Mouse (Mus musculus): ENCODE measurements at regions not wholly inside any gene's neighbourhood (a gene's known extent, or its start where the extent isn't known, plus 50 kb on each side); places are given as distances from the start of the nearest gene placed in this dataset.

DNA sequence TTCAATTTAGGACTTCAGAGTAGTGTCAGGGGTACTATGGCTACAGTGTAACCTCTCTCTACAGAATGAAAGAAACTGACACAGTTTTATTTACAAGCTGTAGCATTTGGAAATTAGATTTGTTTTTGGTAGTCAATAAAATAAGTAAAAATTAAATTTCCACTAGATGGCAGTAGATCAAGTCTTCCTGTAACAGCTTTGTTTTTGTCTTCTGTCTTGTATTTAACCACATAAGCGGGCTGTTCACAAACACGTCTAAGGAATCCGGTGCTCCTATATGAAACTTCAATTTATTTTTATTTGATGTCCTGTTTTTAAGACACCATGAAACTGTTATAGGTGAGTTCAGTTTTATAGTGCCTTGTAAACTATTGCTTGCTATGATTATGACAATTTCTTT lies 238.8 kb downstream of the Usp25 start:
- Histone ChIP-seq H3K4me3 (ENCODE audit: low read depth, low read length) (no peak overlapping the region), H3K4me2 (no peak overlapping the region), H3K27ac (ENCODE audit: low read depth, low read length) (no peak overlapping the region), H3K36me3 (ENCODE audit: control insufficient read depth, insufficient read depth, low read length) (no peaks in the 10 kb centered on the region), H3K27me3 (ENCODE audit: control insufficient read depth, insufficient read depth, low read length) (no peaks in the 10 kb centered on the region), H3K4me1 (ENCODE audit: control insufficient read depth, insufficient read depth, low read length) (no peaks in the 10 kb centered on the region), H3K9ac (ENCODE audit: low read length) (no peak overlapping the region), H3K9me3 (ENCODE audit: control insufficient read depth, low read length) (no peaks in the 10 kb centered on the region)
- ATAC-seq (ENCODE audit: low FRiP score): no peak
- WGBS: 66% methylated on average over 3 of the region's 3 CpGs
- DNase-seq (ENCODE audit: low spot score, missing footprints): no peak

DNA sequence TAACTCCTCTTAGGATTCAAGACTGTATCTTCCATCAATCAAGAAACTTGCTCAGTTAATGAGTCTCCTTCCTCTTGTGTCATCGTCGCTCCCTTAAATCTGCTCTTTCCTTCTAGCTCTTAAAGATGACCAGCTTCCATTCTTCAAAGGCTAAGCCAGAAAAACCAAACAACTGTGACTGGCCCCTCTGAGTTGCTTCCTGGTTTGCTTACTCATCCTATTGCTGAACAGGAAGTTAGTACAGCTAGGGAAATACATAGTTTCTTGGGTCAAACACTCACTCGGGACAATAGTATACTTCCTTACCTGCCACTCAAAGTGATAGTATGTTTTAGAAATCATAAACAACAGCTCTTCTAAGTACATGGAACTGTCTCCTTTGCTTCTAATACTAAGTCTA lies 237.9 kb downstream of the Usp25 start:
- no peaks in the 10 kb centered on the region for H3K27me3 ChIP-seq (ENCODE audit: control insufficient read depth, insufficient read depth, low read length)
- H3K9me3 ChIP-seq (ENCODE audit: control insufficient read depth, low read length): no peaks in the 10 kb centered on the region
- DNase-seq (ENCODE audit: low spot score, missing footprints) (peak; percentile 49), ATAC-seq (ENCODE audit: low FRiP score) (no peak)
- no peaks in the 10 kb centered on the region for H3K4me1 ChIP-seq (ENCODE audit: control insufficient read depth, insufficient read depth, low read length)
- WGBS: 87% methylated on average over 3 of the region's 3 CpGs
- no peaks in the 10 kb centered on the region for H3K36me3 ChIP-seq (ENCODE audit: control insufficient read depth, insufficient read depth, low read length)
- no peak overlapping the region for H3K27ac ChIP-seq (ENCODE audit: low read depth, low read length)
- no peak overlapping the region for H3K4me3 ChIP-seq (ENCODE audit: low read depth, low read length)
- no peak overlapping the region for H3K4me2 ChIP-seq
- no peak overlapping the region for H3K9ac ChIP-seq (ENCODE audit: low read length)

DNA sequence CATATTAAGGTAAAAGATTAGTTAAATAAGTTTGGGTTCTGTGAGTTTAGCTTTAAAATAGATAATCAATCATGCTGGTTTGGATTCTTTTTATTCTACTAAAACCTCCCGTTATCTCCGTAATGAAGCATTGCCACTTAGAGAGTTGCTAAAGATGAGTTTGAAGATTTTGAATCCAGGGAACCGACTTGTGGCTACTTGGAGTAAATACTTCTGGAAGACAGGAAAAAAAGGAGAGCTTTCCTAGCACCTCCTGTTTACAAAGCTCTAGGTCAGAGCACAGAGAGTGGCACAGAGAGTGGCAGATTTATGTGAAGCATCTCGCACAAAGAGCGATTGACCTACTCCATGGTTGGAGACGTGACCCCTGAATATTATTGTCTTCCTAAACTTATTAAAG lies 227.4 kb downstream of the Usp25 start:
- 81% methylated on average over 6 of the region's 6 CpGs for WGBS
- H3K9ac ChIP-seq (ENCODE audit: low read length): no peak overlapping the region
- no peaks in the 10 kb centered on the region for H3K27me3 ChIP-seq (ENCODE audit: control insufficient read depth, insufficient read depth, low read length)
- no peak overlapping the region for H3K4me3 ChIP-seq (ENCODE audit: low read depth, low read length)
- H3K27ac ChIP-seq (ENCODE audit: low read depth, low read length): no peak overlapping the region; the same call in 1 of the 2 replicates
- H3K4me1 ChIP-seq (ENCODE audit: control insufficient read depth, insufficient read depth, low read length): peaks cover 24% of the 10 kb centered on the region
- no peak overlapping the region for H3K4me2 ChIP-seq
- no peaks in the 10 kb centered on the region for H3K36me3 ChIP-seq (ENCODE audit: control insufficient read depth, insufficient read depth, low read length)
- ATAC-seq (ENCODE audit: low FRiP score) (no peak), DNase-seq (ENCODE audit: low spot score, missing footprints) (no peak)
- H3K9me3 ChIP-seq (ENCODE audit: control insufficient read depth, low read length): no peaks in the 10 kb centered on the region

DNA sequence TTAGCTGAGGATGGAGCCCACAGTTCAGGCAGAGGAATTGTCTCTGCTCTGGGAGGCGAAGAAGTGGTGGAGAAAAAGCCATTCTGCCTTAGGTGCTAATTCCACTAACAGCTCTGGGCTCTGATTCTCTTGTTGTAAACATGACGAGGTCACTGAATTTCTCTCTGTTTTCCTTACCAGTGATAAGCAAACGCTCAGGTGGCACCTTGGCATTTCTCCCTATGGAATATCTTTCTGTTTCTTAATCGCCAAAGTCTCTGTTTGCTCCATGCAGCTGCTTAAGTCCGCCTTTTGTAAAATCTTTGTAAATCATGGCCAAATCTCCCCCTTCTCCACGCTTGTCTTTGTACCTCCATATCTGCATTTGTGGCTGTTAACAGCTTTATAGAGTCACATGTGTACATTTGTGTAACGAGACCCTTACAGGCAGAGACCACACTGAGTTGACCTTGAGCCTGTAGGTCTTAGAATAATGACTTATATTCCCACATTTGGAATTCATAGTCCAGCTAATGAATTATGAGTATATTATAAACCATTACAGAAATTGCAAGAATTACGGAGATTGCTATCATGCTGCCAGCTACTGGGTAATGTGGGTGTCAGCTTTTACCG lies 225.8 kb downstream of the Usp25 start:
- H3K4me3 ChIP-seq (ENCODE audit: low read depth, low read length): no peak overlapping the region
- H3K4me1 ChIP-seq (ENCODE audit: control insufficient read depth, insufficient read depth, low read length): peaks cover 31% of the 10 kb centered on the region
- peak; percentile 83 for DNase-seq (ENCODE audit: low spot score, missing footprints)
- H3K36me3 ChIP-seq (ENCODE audit: control insufficient read depth, insufficient read depth, low read length): no peaks in the 10 kb centered on the region
- H3K27me3 ChIP-seq (ENCODE audit: control insufficient read depth, insufficient read depth, low read length): no peaks in the 10 kb centered on the region
- peak overlapping the region; percentile 60 for H3K27ac ChIP-seq (ENCODE audit: low read depth, low read length)
- ATAC-seq (ENCODE audit: low FRiP score): no peak
- 78% methylated on average over 9 of the region's 9 CpGs for WGBS
- H3K4me2 ChIP-seq: peak overlapping the region; percentile 16
- peak overlapping the region; percentile 18; the same call in 1 of the 2 replicates for H3K9ac ChIP-seq (ENCODE audit: low read length)
- no peaks in the 10 kb centered on the region for H3K9me3 ChIP-seq (ENCODE audit: control insufficient read depth, low read length)

DNA sequence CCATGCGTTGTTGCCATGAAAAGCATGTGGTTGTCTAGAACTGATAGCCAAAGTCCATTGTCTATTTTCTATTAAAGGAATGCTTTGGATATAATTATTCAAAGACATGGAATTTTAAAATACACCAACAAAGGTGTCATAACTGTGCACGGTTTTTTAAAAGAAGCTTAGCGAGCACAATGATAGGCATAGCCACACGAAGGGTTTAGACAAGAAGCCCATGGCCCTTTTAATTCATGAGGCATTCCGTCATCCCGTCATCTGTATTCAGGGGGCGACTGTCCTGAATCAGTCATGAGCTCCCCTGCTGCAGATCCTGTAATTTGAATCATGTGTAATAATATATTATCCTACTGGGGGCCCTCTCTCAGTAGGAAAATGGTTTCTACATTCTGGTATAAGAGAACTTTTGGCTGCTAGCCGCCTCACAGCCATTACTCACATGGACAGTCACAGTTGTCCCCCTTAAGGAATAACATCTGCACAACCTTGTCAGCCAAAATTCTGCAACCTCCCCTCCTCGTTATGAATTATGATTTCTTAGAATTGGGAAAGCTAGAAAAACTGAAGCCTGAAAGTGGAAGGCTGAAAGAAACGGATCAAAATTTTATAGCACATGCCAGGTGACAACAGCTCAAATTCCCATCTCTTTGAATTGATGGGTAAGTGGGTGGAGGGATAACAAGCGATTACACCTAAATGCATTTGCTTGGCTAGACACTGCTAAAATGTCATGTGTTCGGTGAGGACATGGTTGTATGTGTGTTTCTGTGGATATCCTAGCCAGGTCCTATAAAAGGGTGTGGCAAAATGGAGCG lies 225.1 kb downstream of the Usp25 start:
- Histone ChIP-seq H3K27ac (ENCODE audit: low read depth, low read length) (peak overlapping the region; percentile 80), H3K36me3 (ENCODE audit: control insufficient read depth, insufficient read depth, low read length) (no peaks in the 10 kb centered on the region), H3K9me3 (ENCODE audit: control insufficient read depth, low read length) (no peaks in the 10 kb centered on the region), H3K9ac (ENCODE audit: low read length) (peak overlapping the region; percentile 51; the same call in 1 of the 2 replicates), H3K4me1 (ENCODE audit: control insufficient read depth, insufficient read depth, low read length) (peaks cover 31% of the 10 kb centered on the region), H3K4me2 (peak overlapping the region; percentile 39), H3K4me3 (ENCODE audit: low read depth, low read length) (no peak overlapping the region), H3K27me3 (ENCODE audit: control insufficient read depth, insufficient read depth, low read length) (no peaks in the 10 kb centered on the region)
- WGBS: 62% methylated on average over 13 of the region's 13 CpGs
- ATAC-seq (ENCODE audit: low FRiP score): 0 out of 2 replicates have a peak, but pooled peaks have one; percentile 30
- peak; percentile 83 for DNase-seq (ENCODE audit: low spot score, missing footprints)

DNA sequence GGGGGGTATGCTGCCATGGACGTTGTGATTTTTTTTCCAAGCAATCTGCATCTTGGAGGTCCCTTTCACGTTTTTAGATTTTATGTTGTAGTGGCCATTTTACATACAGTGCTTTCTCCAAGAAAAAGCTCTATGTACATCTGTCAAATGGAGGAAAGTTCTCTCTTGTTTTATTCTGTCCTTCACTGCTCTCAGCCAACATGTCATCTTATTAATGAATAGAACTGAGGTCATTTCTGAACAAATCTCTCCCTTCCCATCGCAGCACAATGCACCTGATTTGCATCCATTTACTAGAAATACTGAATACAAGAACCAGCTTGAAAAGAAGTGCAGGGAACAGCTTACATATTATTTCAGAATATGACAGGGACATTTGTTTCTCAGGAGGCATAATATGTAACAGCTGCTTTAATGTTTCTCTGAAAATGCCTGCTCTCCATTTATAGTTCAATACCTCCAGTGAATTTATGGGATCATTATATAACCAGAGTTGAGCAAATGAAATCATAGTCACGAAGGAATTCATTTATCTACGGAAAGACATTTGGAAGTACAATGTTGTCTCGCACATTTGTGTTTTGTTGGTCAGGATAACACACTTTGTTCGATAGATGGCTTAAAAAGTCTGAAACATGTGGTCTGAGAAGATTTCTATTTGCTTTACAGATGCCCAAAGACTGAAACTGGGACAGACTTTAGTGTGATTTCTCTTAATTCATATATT lies 224.3 kb downstream of the Usp25 start:
- DNase-seq (ENCODE audit: low spot score, missing footprints) (peak; percentile 87), ATAC-seq (ENCODE audit: low FRiP score) (peak; percentile 20; the same call in 1 of the 2 replicates)
- 62% methylated on average over 7 of the region's 7 CpGs for WGBS
- Histone ChIP-seq H3K36me3 (ENCODE audit: control insufficient read depth, insufficient read depth, low read length) (no peaks in the 10 kb centered on the region), H3K27ac (ENCODE audit: low read depth, low read length) (peak overlapping the region; percentile 80), H3K4me3 (ENCODE audit: low read depth, low read length) (0 out of 2 replicates have a peak overlapping the region, but pooled peaks have one; percentile 15), H3K4me2 (peak overlapping the region; percentile 39), H3K4me1 (ENCODE audit: control insufficient read depth, insufficient read depth, low read length) (peaks cover 31% of the 10 kb centered on the region), H3K9me3 (ENCODE audit: control insufficient read depth, low read length) (no peaks in the 10 kb centered on the region), H3K9ac (ENCODE audit: low read length) (peak overlapping the region; percentile 51), H3K27me3 (ENCODE audit: control insufficient read depth, insufficient read depth, low read length) (no peaks in the 10 kb centered on the region)

DNA sequence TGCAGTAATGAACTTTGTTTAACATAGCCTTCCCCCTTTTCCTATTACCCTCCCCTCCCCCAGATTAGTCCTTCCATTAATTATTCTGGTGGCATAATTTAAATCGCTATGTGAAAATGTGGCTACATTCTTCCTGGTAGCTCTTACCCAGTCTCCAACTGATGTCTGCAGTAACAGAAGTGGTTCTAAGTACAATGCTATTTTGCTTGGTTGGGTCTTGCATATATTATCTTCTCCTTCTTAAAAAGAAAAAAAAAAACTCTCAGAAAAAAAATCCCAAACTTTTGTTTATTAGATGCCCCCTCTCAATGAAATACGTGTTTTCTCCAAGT lies 223.7 kb downstream of the Usp25 start:
- peak; percentile 68 for ATAC-seq (ENCODE audit: low FRiP score)
- 61% methylated on average over 2 of the region's 2 CpGs for WGBS
- H3K9ac ChIP-seq (ENCODE audit: low read length): peak overlapping the region; percentile 51

DNA sequence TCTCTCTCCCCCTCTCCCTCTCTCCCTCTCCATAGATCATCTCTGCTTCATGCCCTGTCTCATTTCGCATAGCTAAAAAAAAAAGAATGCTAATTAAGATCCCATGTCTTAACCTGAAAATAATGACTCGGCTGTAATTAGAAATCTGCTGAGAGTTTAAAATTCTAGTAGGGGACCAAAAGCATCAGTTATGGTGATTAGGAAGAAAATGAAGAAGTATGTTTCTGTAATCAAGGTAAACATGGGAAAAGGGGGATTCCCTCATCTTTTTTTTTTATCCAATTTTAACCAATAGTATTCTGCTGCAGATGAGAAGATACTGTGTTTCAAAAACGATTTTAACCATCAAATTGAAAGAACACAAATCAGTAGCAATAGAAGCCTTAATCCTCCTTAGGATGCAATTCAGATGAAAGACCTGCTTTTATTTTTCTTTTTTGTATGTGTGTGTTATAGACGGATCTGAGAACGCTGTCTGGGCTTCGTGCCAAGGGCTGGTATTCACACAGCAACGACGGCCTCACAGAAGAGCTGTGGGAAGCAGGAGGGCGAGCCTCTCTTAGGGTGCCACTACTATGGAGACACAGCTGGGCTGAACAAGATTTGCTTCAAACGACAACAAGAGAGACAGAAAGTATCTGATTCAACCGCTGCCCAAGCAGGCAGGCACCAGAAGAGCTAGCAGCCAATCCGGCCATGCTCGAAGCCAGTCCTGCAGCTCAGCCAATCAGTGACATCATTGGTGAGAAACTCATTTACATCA lies 223.2 kb downstream of the Usp25 start:
- whole genome bisulfite sequencing: 25% methylated on average over 13 of the region's 13 CpGs
- peak overlapping the region; percentile 15; the same call in 1 of the 2 replicates for H3K4me3 ChIP-seq (ENCODE audit: low read depth, low read length)
- no peaks in the 10 kb centered on the region for H3K27me3 ChIP-seq (ENCODE audit: control insufficient read depth, insufficient read depth, low read length)
- DNase-seq (ENCODE audit: low spot score, missing footprints) (peak; percentile 91), ATAC-seq (ENCODE audit: low FRiP score) (peak; percentile 91)
- H3K9ac ChIP-seq (ENCODE audit: low read length): peak overlapping the region; percentile 51; the same call in 1 of the 2 replicates
- peaks cover 31% of the 10 kb centered on the region for H3K4me1 ChIP-seq (ENCODE audit: control insufficient read depth, insufficient read depth, low read length)
- H3K9me3 ChIP-seq (ENCODE audit: control insufficient read depth, low read length): no peaks in the 10 kb centered on the region
- peak overlapping the region; percentile 80 for H3K27ac ChIP-seq (ENCODE audit: low read depth, low read length)
- H3K36me3 ChIP-seq (ENCODE audit: control insufficient read depth, insufficient read depth, low read length): no peaks in the 10 kb centered on the region
- peak overlapping the region; percentile 39 for H3K4me2 ChIP-seq

More for the DNA sequence above, 223.7 kb downstream of the Usp25 start:
- H3K36me3 ChIP-seq (ENCODE audit: control insufficient read depth, insufficient read depth, low read length): no peaks in the 10 kb centered on the region
- H3K9me3 ChIP-seq (ENCODE audit: control insufficient read depth, low read length): no peaks in the 10 kb centered on the region
- no peaks in the 10 kb centered on the region for H3K27me3 ChIP-seq (ENCODE audit: control insufficient read depth, insufficient read depth, low read length)
- H3K4me3 ChIP-seq (ENCODE audit: low read depth, low read length): peak overlapping the region; percentile 15; the same call in 1 of the 2 replicates
- peak overlapping the region; percentile 80 for H3K27ac ChIP-seq (ENCODE audit: low read depth, low read length)
- H3K4me1 ChIP-seq (ENCODE audit: control insufficient read depth, insufficient read depth, low read length): peaks cover 31% of the 10 kb centered on the region
- DNase-seq (ENCODE audit: low spot score, missing footprints): peak; percentile 91
- peak overlapping the region; percentile 39 for H3K4me2 ChIP-seq

All from midbrain, embryonic 11.5 days (tissue).